Mouse (Mus musculus): ENCODE measurements around the gene Neo1. TPM values are rescaled to one million over a fixed set of nuclear protein-coding genes. Genes with fewer than 3 reads are reported as not detected.

Gene Neo1
- polyA plus RNA-seq, 1 experiment from 2014 or later: 11.5 TPM

DNA sequence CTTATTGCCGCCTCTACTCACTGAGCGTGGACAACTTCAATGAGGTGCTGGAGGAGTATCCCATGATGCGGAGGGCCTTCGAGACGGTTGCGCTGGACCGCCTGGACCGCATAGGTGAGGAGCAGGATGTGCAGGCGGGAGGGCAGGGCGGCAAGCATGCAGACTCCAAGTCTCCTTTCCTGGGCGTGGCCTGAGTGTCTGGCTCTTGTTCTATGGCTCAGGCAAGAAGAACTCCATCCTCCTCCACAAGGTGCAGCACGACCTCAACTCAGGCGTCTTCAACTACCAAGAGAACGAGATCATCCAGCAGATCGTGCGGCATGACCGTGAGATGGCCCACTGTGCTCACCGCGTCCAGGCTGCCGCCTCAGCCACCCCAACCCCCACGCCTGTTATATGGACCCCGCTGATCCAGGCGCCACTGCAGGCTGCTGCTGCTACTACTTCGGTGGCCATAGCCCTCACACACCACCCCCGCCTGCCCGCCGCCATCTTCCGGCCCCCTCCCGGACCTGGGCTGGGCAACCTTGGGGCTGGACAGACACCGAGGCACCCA is 177.1 kb downstream of the Neo1 start:
- TF ChIP-seq CTCF (IDR thresholded peaks at IDR 0.05; ENCODE audit: low read depth) (no peak), EP300 (optimal IDR thresholded peaks at IDR 0.05) (no peak)
- Histone ChIP-seq H3K4me1 (replicated peaks; ENCODE audit: control insufficient read depth, insufficient read depth) (no peaks in the 10 kb centered on the region), H3K9ac (ENCODE audit: low read length) (no peak overlapping the region), H3K4me2 (replicated peaks; ENCODE audit: low read depth) (no peak overlapping the region), H3K9me3 (ENCODE audit: control insufficient read depth, low read length) (no peaks in the 10 kb centered on the region), H3K36me3 (ENCODE audit: control insufficient read depth, insufficient read depth, low read length) (no peaks in the 10 kb centered on the region), H3K27me3 (ENCODE audit: control insufficient read depth, insufficient read depth, low read length) (no peaks in the 10 kb centered on the region), H3K4me3 (ENCODE audit: low read depth, low read length) (no peak overlapping the region), H3K27ac (replicated peaks) (no peak overlapping the region)
- DNase-seq (ENCODE audit: low spot score) (no peak), ATAC-seq (ENCODE audit: low FRiP score, low TSS enrichment) (no peak)
- WGBS: 40% methylated on average over 29 of the region's 30 CpGs

- Histone ChIP-seq H3K4me1 (replicated peaks; ENCODE audit: control insufficient read depth, insufficient read depth) (no peaks in the 10 kb centered on the region), H3K36me3 (ENCODE audit: control insufficient read depth, insufficient read depth, low read length) (no peaks in the 10 kb centered on the region), H3K9me3 (ENCODE audit: control insufficient read depth, low read length) (no peaks in the 10 kb centered on the region), H3K9ac (ENCODE audit: low read length) (no peak overlapping the region), H3K4me2 (replicated peaks; ENCODE audit: low read depth) (no peak overlapping the region), H3K27me3 (ENCODE audit: control insufficient read depth, insufficient read depth, low read length) (no peaks in the 10 kb centered on the region), H3K4me3 (ENCODE audit: low read depth, low read length) (no peak overlapping the region), H3K27ac (replicated peaks) (no peak overlapping the region)
- no peak for TF ChIP-seq EP300 (optimal IDR thresholded peaks at IDR 0.05)
- TF ChIP-seq CTCF (IDR thresholded peaks at IDR 0.05; ENCODE audit: low read depth): no peak
- DNase-seq (ENCODE audit: low spot score): no peak
- ATAC-seq (ENCODE audit: low FRiP score, low TSS enrichment): no peak
- 53% methylated on average over 3 of the region's 3 CpGs for WGBS
Measured at GRCm38 (mm10) chr9:58854931-58855330, 181.3 kb downstream of the Neo1 start.

GRCm38 (mm10) chr9:58849576-58850315 is 186.5 kb downstream of the Neo1 start:
- Histone ChIP-seq H3K4me2 (replicated peaks; ENCODE audit: low read depth) (no peak overlapping the region), H3K36me3 (ENCODE audit: control insufficient read depth, insufficient read depth, low read length) (no peaks in the 10 kb centered on the region), H3K9me3 (ENCODE audit: control insufficient read depth, low read length) (no peaks in the 10 kb centered on the region), H3K4me3 (ENCODE audit: low read depth, low read length) (no peak overlapping the region), H3K4me1 (replicated peaks; ENCODE audit: control insufficient read depth, insufficient read depth) (no peaks in the 10 kb centered on the region), H3K9ac (ENCODE audit: low read length) (no peak overlapping the region), H3K27ac (replicated peaks) (no peak overlapping the region), H3K27me3 (ENCODE audit: control insufficient read depth, insufficient read depth, low read length) (no peaks in the 10 kb centered on the region)
- 72% methylated on average over 13 of the region's 13 CpGs for WGBS
- ATAC-seq (ENCODE audit: low FRiP score, low TSS enrichment): no peak
- no peak for TF ChIP-seq EP300 (optimal IDR thresholded peaks at IDR 0.05)
- TF ChIP-seq CTCF (IDR thresholded peaks at IDR 0.05; ENCODE audit: low read depth): no peak
- DNase-seq (ENCODE audit: low spot score): no peak

- DNase-seq (ENCODE audit: low spot score) (no peak), ATAC-seq (ENCODE audit: low FRiP score, low TSS enrichment) (no peak)
- Histone ChIP-seq H3K9me3 (ENCODE audit: control insufficient read depth, low read length) (no peaks in the 10 kb centered on the region), H3K4me1 (replicated peaks; ENCODE audit: control insufficient read depth, insufficient read depth) (no peaks in the 10 kb centered on the region), H3K27ac (replicated peaks) (no peak overlapping the region), H3K36me3 (ENCODE audit: control insufficient read depth, insufficient read depth, low read length) (no peaks in the 10 kb centered on the region), H3K27me3 (ENCODE audit: control insufficient read depth, insufficient read depth, low read length) (no peaks in the 10 kb centered on the region), H3K9ac (ENCODE audit: low read length) (no peak overlapping the region), H3K4me3 (ENCODE audit: low read depth, low read length) (no peak overlapping the region), H3K4me2 (replicated peaks; ENCODE audit: low read depth) (no peak overlapping the region)
- TF ChIP-seq EP300 (optimal IDR thresholded peaks at IDR 0.05): no peak
- TF ChIP-seq CTCF (IDR thresholded peaks at IDR 0.05; ENCODE audit: low read depth): no peak
- 66% methylated on average over 7 of the region's 7 CpGs for WGBS
Measured at GRCm38 (mm10) chr9:58847676-58848075, 188.6 kb downstream of the Neo1 start.

DNA sequence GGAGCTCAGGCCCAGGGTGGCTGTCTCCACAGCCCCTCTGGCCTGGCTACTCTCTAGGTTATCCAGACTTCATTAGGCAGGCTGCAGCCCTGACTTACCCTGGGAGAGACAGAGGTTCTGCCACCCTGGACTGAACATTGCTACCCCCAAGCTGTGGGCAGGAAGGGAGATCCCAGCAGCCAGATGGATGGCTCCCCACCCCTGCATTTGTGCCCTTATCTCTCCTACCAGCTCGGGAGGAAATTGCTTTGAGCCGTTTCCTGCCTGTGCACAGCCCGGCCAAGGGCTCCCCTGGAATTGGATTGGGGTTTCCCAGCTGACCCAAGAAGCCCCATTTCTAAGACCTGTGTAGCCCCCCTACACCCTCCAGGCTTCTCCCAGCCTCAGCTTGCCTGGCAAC is 189.2 kb downstream of the Neo1 start:
- Histone ChIP-seq H3K4me1 (replicated peaks; ENCODE audit: control insufficient read depth, insufficient read depth) (no peaks in the 10 kb centered on the region), H3K4me3 (ENCODE audit: low read depth, low read length) (no peak overlapping the region), H3K9me3 (ENCODE audit: control insufficient read depth, low read length) (no peaks in the 10 kb centered on the region), H3K36me3 (ENCODE audit: control insufficient read depth, insufficient read depth, low read length) (no peaks in the 10 kb centered on the region), H3K27ac (replicated peaks) (no peak overlapping the region), H3K4me2 (replicated peaks; ENCODE audit: low read depth) (no peak overlapping the region), H3K9ac (ENCODE audit: low read length) (no peak overlapping the region), H3K27me3 (ENCODE audit: control insufficient read depth, insufficient read depth, low read length) (no peaks in the 10 kb centered on the region)
- WGBS: 26% methylated on average over 3 of the region's 3 CpGs
- DNase-seq (ENCODE audit: low spot score) (no peak), ATAC-seq (ENCODE audit: low FRiP score, low TSS enrichment) (0 out of 2 replicates have a peak, but pooled peaks have one; percentile 8)
- TF ChIP-seq EP300 (optimal IDR thresholded peaks at IDR 0.05) (no peak), CTCF (IDR thresholded peaks at IDR 0.05; ENCODE audit: low read depth) (no peak)

DNA sequence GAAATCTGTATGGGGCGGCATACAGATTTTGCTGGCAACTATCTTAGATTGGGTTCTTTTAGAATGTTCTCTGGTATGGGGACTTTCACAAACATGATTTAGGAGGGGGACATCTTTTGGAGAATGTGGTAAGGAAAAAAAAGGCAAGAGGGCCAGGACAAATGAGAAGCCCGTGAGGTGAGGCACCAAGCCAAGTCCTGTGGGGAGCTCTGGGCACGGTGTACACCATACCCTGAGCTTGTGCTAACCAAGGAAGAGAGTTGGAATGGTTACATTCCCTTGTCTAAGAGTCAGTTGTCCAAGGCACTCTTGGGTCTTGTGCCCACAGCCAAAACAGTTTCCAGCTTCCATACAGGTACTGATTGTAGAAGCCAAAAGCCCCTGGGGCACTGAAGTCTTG is 191.6 kb downstream of the Neo1 start:
- TF ChIP-seq EP300 (optimal IDR thresholded peaks at IDR 0.05): no peak
- TF ChIP-seq CTCF (IDR thresholded peaks at IDR 0.05; ENCODE audit: low read depth): no peak
- Histone ChIP-seq H3K9me3 (ENCODE audit: control insufficient read depth, low read length) (no peaks in the 10 kb centered on the region), H3K4me1 (replicated peaks; ENCODE audit: control insufficient read depth, insufficient read depth) (no peaks in the 10 kb centered on the region), H3K4me3 (ENCODE audit: low read depth, low read length) (no peak overlapping the region), H3K36me3 (ENCODE audit: control insufficient read depth, insufficient read depth, low read length) (no peaks in the 10 kb centered on the region), H3K4me2 (replicated peaks; ENCODE audit: low read depth) (no peak overlapping the region), H3K27me3 (ENCODE audit: control insufficient read depth, insufficient read depth, low read length) (no peaks in the 10 kb centered on the region), H3K27ac (replicated peaks) (no peak overlapping the region), H3K9ac (ENCODE audit: low read length) (no peak overlapping the region)
- DNase-seq (ENCODE audit: low spot score): no peak
- 86% methylated on average over 3 of the region's 3 CpGs for WGBS
- ATAC-seq (ENCODE audit: low FRiP score, low TSS enrichment): no peak

Measured in stomach, postnatal 0 days (tissue).